Mouse (Mus musculus) embryonic fibroblast, embryonic 13.5 days (primary cell): ENCODE data around the gene Ttf1.

ENCODE experiments used
- CTCF ChIP-seq: IDR thresholded peaks from 2 replicates; pipeline ENCODE4 v1.5.1; 2011; ENCODE audit warnings: mild to moderate bottlenecking, control low read depth, low read length, moderate library complexity, borderline replicate concordance; ENCODE audit not compliant: insufficient read depth
- POLR2A ChIP-seq: IDR thresholded peaks from 2 replicates; pipeline ENCODE4 v1.6.1; 2011; ENCODE audit warnings: low read depth, mild to moderate bottlenecking, control low read depth, low read length, moderate library complexity

GRCm38 (mm10) chr2:29076226-29076625, 16.2 kb downstream of the Ttf1 start:
- TF ChIP-seq POLR2A (no peak), CTCF (no peak)
